ENCODE assay signal across 8 mouse cellular contexts in the genomic region with DNA sequence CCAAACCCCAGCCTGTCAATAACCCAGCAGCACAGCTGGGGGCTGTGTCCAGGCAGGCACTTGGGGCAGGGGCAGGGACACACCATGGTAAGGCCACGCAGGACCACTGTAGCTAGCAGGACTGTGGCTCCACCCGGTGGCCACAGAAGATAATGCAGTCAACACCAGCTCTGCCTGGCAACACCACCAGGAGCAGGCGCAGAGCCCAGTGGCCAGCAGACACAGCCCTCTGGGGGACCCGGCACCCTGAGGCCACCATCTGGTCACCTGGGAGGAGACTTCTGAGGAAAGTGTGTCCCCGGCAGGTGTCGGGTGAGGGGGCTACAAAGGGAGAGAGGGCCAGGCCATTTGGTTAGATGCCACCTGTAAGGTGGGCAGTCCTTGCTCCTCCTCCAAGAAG. TPM values are rescaled to one million over a fixed set of nuclear protein-coding genes. Genes with fewer than 3 reads are reported as not detected.
DNase-seq lines count a peak whose midpoint lies in the region; ATAC-seq lines count a peak whose summit lies in the region.

No protein-coding gene starts in this region.

- peak; percentile 77 for DNase-seq in layer of hippocampus, adult 11-12 months (ENCODE audit: low spot score)
- no peak for DNase-seq in layer of hippocampus, adult 9-10 months (ENCODE audit: low spot score)
- peak; percentile 59 for DNase-seq in ES-CJ7 (ENCODE audit: low read depth, low spot score)
- peak; percentile 93 for DNase-seq in cerebellum, adult 8-10 months
- peak; percentile 79 for DNase-seq in gastrocnemius, postnatal 14 days
- peak; percentile 80 to 81 for DNase-seq in kidney, postnatal 25 days
- peak; percentile 86 for DNase-seq in testis, postnatal 10 days (ENCODE audit: low spot score)

- intact Hi-C loops in gastrocnemius, postnatal 14 days (cut with DNase I; ENCODE audit: low total_unique reads) = loop anchor here (5.0 kb wide), 1 partner anchor 95 kb away; no protein-coding TSS in a partner anchor

- ATAC-seq in megakaryocyte progenitor cell, adult 5-6 weeks (replicated peaks; ENCODE audit: poor library complexity) = peak; percentile 80

RNA-seq across cellular contexts. Expression of a gene that starts 4.5 kb away (rescaled TPM):
- not detected for total RNA-seq in gastrocnemius, postnatal 14 days (2021)
- 0.59 TPM in 1 of 2 replicates, not detected in the other for total RNA-seq in megakaryocyte progenitor cell, adult 5-6 weeks (2015)
- not detected in 2 replicates for total RNA-seq in megakaryocyte progenitor cell, adult 5-6 weeks (2017)

RNA-seq across cellular contexts. Expression of a gene that starts 5.0 kb away (rescaled TPM):
- 10 to 100 TPM; 25.7 to 25.8 TPM for total RNA-seq in gastrocnemius, postnatal 14 days (2021)
- 15.9 and 20.2 TPM in 2 replicates for total RNA-seq in megakaryocyte progenitor cell, adult 5-6 weeks (2015)
- total RNA-seq in megakaryocyte progenitor cell, adult 5-6 weeks (2017) = 23.8 and 24.5 TPM in 2 replicates

RNA-seq across cellular contexts. Expression of a gene that starts 12.3 kb away (rescaled TPM):
- total RNA-seq in gastrocnemius, postnatal 14 days (2021) = 1 to 10 TPM; 5.2 to 5.4 TPM
- total RNA-seq in megakaryocyte progenitor cell, adult 5-6 weeks (2015) = 22.9 and 24.2 TPM in 2 replicates
- total RNA-seq in megakaryocyte progenitor cell, adult 5-6 weeks (2017) = 60.4 and 63.4 TPM in 2 replicates

RNA-seq across cellular contexts. Expression of a gene that starts 14.5 kb away (rescaled TPM):
- 10 to 100 TPM; 54.0 to 55.6 TPM for total RNA-seq in gastrocnemius, postnatal 14 days (2021)
- total RNA-seq in megakaryocyte progenitor cell, adult 5-6 weeks (2015) = 66.2 and 67.6 TPM in 2 replicates
- total RNA-seq in megakaryocyte progenitor cell, adult 5-6 weeks (2017) = 22.9 and 25.7 TPM in 2 replicates

RNA-seq across cellular contexts. Expression of a gene that starts 14.6 kb away (rescaled TPM):
- 10 to 100 TPM; 44.6 to 60.9 TPM for total RNA-seq in gastrocnemius, postnatal 14 days (2021)
- 197 and 227 TPM in 2 replicates for total RNA-seq in megakaryocyte progenitor cell, adult 5-6 weeks (2015)
- 266 and 298 TPM in 2 replicates for total RNA-seq in megakaryocyte progenitor cell, adult 5-6 weeks (2017)
